Mouse (Mus musculus) CD4-positive, CD25-positive, alpha-beta regulatory T cell, adult 2 months (primary cell): ENCODE data around the gene Gpr141.
"Not testable (repeated sequence)": the region's sequence is repeated elsewhere in the genome, so short reads cannot be mapped to it uniquely, and the experiment has no call there.

ENCODE experiments used
- DNase-seq: peaks from one replicate; pipeline ENCODE4 v3.0.0-alpha.2; 2012; ENCODE audit warnings: low read depth, low spot score

Gpr141 gene

GRCm38 (mm10) chr13:19824071-19824470 lies at the start of gene Gpr141:
TSS of gene Gpr141 (minus strand) at chr13:19824257.
- no peak for DNase-seq

DNA sequence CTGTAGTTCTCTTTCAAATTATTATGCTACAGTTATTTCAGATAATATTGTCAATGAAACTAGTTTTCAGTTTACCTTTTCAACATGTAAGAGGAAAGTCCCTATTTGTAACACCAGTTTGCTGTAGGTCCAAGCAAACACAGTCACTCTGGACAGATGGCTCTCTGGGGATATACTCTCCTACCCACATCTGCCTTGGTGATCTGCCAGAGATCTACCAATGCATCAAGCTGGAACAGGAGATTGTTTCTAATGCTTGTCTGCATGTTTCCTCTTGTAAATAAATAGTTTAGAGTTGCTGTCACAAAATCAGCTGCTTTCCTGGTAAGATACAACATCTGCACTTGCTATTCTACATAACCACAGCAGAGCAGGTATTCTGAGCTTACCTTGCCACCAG lies 40.2 kb upstream of the Gpr141 start:
- no peak for DNase-seq

GRCm38 (mm10) chr13:19854629-19855333 lies 30.7 kb upstream of the Gpr141 start:
- DNase-seq, result peak; percentile 7

DNA sequence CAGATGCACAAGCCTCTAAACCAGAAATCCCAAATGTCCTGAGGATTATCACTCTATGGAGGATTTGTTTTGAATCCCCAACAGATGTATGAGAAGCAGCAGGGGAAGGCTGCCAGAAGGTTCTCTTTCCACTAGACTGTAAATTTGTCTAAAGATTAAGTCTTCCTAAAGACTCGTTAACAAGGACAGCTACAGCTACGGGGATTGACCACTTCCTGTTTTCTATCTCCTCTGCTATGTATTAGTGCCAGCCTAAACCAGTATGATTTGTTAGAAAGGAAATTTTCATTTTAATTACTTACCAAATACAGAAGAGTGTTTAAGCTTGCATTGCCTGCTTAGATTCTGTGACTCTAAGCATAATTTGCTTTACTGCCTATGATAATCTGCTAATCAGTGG lies 30.0 kb upstream of the Gpr141 start:
- DNase-seq, result no peak

DNA sequence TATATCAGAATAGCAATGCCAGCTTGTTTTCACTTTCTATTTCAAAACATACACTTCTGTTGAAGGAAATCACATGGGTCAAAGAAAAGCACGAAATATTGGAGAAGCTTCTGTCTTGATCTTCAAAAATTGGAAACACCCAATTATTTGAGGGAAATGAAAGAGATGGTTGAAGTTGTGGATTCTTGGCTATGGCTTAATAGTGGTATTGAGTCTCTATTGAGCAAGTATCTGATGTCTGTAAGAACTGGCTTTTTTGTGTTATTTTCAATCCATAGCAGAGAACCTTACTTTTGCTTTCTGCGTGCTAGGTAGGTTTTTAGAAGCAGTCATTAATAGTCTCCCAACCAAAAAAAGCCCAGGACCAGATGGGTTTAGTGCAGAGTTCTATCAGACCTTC lies 19.4 kb upstream of the Gpr141 start:
- DNase-seq, result no peak

- no peak for DNase-seq
These were observed 18.6 kb upstream of the Gpr141 start for GRCm38 (mm10) chr13:19842707-19843106.

DNA sequence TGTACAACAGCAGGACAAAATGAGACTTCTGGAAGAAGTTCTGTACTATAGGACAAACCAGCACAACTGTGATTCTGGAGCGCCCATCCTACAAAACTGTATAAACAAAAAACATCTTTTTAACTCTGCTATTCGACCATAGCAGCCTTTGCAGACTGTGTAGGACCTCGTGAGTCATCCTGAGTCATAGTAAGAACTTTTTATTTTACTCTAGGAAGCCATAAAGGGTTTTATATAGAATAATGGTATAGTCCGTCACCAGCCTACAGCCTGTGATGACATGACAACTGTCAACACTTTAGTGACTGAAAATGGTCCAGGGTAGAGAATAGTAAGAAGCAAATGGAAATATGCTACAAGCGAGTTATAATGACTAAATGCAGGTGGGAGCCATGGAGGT lies 17.6 kb upstream of the Gpr141 start:
- DNase-seq, result no peak

DNA sequence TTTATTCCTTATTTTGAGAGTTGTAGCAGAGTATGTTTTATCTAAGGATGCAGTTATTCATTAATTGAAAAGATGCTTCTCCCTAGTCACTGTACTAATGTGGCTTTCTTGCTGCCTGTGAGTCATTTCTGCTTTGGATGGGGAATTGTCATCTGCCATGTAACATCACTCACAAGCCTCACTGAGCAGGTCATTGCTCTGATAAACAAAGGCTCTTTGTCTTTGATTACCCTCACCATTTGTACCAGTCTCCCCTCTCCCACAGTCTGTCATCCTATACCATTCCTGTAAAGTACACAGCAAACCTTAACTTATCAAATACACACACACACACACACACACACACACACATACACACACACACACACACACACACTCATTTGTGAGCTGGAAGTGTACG lies 16.1 kb upstream of the Gpr141 start:
- DNase-seq, result no peak

DNA sequence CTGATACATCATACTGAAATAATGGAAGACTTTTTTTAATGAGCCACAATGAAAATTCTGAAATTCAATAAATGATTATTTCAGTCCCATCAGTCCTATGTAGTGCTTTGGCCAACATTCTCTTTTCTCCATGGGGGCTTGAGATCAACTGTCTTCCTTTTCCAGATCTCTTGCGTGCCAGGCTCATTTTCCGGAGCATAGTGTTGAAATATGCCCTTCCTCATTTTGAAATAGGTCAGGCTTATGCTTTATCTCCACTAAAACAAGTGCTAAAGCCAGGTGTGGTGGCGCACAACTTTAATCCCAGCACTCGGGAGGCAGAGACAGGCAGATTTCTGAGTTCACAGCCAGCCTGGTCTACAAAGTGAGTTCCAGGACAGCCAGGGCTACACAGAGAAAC lies 6.5 kb upstream of the Gpr141 start:
- no peak for DNase-seq

DNA sequence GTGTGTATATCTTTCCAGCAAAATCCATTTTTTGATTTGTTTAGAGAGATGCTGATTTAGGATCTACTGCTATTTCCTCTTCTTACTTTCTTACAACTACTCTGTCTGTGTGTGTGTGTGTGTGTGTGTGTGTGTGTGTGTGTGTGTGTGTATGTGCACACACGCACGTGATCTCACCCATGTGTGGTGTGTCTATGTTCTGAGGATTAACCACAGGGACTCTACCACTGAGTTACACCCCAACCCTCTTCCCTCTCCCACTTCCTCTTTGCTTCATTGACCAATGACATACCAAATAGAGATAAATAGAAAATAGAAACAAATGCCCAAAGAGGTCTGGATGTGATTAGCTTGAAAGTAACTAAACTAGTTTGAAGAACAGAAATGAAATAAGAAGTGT lies 4.0 kb upstream of the Gpr141 start:
- no peak for DNase-seq

DNA sequence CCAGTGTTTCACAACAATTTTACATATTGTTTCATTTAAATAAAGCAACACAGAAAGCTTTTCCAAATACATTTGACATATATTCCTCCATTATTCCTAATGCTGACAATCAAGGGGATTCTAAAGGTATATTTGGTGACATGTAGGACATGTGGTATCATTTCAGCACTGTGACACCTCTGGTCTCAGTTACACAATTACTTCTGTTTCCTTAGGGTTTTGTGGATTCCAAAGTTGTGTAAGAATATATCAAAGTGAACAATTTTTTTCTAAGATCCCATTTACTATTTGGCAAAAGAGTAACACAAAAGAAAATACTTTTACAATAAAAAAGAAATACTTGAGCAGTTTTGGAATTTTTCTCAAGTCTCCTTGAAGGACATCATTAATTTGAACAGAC lies 2.4 kb downstream of the Gpr141 start:
- DNase-seq, result no peak

DNA sequence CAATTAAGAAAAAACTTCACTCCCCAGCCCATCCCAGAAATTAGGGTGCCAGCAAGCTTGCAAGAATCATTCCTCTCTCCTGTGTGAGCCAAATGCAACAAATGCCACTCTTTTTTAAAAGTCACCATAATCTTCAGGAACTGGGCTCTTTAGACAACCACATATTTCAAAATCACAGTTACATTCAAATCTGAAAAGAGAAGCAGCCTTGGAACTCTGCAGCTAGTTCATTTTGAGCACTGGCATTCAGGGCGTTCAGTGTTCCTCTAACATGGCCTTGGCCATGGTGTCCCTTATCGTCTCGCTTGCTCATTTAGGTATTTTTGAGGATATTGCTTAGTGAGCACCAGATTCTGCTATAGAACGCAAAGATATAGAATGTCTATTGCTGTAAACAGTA lies 4.1 kb downstream of the Gpr141 start:
- no peak for DNase-seq

DNA sequence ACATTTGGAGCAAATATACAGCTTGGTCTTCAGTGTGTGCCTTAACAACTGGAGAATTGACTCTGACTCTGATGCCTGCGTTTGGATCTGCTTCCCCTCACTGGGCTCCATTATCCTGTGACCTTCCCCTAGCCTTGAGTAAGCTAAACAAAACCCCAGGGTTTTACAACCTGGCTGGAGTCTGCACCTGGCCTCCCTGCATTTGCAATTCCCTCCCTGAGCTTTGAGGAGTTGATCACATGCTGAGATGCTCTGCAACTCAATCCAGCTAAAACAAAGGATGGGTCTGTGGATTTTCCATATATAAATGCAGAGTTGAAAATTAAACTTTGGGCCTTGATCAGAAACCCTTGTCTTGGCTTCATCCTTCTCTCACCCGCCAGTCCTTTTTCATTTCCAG lies 4.8 kb downstream of the Gpr141 start:
- no peak for DNase-seq

DNA sequence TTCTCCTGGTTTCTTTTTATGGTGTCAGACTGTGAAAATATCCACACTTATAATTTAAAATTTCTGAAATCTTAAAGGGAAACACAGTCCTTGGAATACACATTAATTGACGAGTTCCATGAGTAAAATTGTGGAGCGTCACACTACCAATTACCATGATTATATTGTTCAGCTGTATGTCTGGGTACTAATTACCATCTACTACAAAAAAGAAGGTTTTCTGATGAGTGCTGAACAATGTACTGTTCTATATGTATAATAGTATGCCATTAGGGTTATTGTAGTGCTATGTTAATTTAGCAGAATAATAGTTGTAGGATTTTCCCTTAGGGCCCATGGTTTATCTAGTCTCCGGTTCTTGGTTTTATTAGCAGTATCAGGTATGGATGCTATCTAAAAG lies 29.1 kb downstream of the Gpr141 start:
- DNase-seq, result no peak

- DNase-seq, result no peak
These were observed 29.6 kb downstream of the Gpr141 start for GRCm38 (mm10) chr13:19794486-19794885.

- no peak for DNase-seq
These were observed 30.3 kb downstream of the Gpr141 start for GRCm38 (mm10) chr13:19793761-19794160.

- not testable (repeated sequence) for DNase-seq
These were observed 36.1 kb downstream of the Gpr141 start for GRCm38 (mm10) chr13:19787946-19788345.

- no peak for DNase-seq
These were observed 53.9 kb downstream of the Gpr141 start for GRCm38 (mm10) chr13:19770163-19770562.

- DNase-seq, result no peak
These were observed 56.9 kb downstream of the Gpr141 start for GRCm38 (mm10) chr13:19767202-19767601.

DNA sequence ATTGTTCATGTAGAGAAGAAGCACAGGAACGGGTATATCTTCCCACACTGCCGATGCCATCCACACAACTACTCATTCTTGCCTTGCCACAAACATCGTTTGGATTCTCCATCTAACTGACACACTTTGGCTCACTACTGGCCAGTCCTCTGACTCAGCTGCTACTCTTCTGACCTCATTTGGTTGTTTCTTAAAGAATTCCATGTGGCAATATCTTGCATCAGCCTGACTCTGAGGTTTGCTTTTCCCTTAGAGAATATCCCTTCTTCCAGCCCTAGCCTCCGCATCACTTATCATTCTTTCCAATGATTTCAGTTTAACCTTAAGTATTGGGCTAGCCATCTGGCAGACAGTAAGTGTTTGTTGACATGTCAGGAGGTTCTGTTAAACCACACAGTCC lies 59.8 kb downstream of the Gpr141 start:
- DNase-seq, result no peak

DNA sequence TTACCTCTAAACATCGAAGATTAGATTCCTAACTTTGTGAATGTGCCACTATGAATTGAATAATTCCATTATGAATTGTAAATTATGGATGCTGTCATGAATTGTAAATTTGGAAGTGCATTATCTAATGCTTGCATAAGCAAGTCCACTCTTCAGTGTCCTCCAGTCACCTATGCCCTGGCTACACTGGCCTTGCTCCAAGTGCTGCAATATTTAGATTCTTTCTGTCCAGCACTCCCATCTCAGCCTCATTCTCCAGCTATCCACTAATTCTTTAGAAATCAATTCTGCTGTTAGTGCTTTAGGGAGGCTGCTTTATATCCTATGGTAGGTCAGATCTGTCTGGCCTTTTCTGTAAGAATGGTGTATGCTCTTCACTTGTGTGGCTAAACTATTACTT lies 60.8 kb downstream of the Gpr141 start:
- DNase-seq, result no peak

DNA sequence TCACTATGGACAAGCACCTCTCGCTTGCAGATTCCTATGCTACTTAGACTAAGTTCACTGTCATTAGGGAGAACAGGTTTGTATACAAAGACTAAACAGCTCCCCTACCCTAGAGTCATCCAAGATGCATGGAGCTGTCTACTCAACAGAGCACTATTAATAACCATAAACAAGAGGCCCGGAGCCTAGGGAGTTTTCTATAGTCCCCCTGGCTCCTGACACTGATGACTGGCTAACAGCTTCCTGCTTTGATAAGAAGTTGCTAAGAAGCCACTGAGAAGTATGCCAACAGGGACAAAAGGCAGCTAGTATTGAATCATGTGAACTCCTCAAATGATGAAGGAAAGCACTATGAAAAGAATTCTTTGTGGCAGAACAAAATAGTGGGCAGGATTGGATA lies 78.3 kb downstream of the Gpr141 start:
- no peak for DNase-seq

- no peak for DNase-seq
These were observed 79.5 kb downstream of the Gpr141 start for GRCm38 (mm10) chr13:19744536-19744935.

DNA sequence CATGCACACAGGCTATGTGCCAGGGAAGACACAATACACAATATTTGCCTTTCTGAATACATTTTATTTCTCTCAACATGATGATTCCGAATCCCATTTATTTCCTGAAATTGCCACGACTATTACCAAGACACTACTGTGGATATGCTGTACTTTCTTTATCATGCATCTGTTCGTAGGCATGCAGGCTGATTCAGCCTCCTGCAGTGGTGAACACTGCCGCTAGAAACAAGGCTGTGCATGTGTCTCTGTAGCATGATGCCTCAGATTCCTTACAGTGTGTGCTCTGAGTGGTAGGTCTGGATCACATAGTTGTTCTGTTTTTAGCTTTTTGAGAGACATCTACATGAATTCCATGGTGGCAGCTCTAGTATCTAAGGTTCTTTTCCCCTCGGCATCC lies 89.5 kb downstream of the Gpr141 start:
- DNase-seq, result no peak
